Mouse (Mus musculus): ENCODE measurements around the gene Lgals9. TPM values are rescaled to one million over a fixed set of nuclear protein-coding genes. Genes with fewer than 3 reads are reported as not detected.
"Not testable (repeated sequence)": the region's sequence is repeated elsewhere in the genome, so short reads cannot be mapped to it uniquely, and the experiment has no call there.

Gene Lgals9
- polyA plus RNA-seq, 1 experiment = 10.7 TPM

GRCm38 (mm10) chr11:79003769-79004638 is 19.3 kb upstream of the Lgals9 start:
- 0 out of 2 replicates have a peak overlapping the region, but pooled peaks have one; percentile 29 for H3K9ac ChIP-seq (ENCODE audit: low read depth, poor library complexity, severe bottlenecking)
- H3K36me3 ChIP-seq (ENCODE audit: control insufficient read depth, insufficient read depth, low read length, poor library complexity, severe bottlenecking) = no peaks in the 10 kb centered on the region
- H3K27ac ChIP-seq (ENCODE audit: insufficient read depth, low read length) = peak overlapping the region; percentile 97
- H3K4me3 ChIP-seq (ENCODE audit: low read depth, low read length) = no peak overlapping the region
- TF ChIP-seq EP300 (IDR thresholded peaks at IDR 0.05; ENCODE audit: insufficient read depth, low read depth, low read length) = 0 out of 2 replicates have a peak, but pooled peaks have one; percentile 17
- TF ChIP-seq CTCF (IDR thresholded peaks at IDR 0.05; ENCODE audit: low read depth, low read length) = no peak
- no peak for TF ChIP-seq POLR2A (IDR thresholded peaks at IDR 0.05; ENCODE audit: insufficient read depth, low read length)
- H3K9me3 ChIP-seq (replicated peaks; ENCODE audit: control insufficient read depth, insufficient read depth, low read length, poor library complexity, severe bottlenecking) = no peaks in the 10 kb centered on the region
- H3K4me1 ChIP-seq (ENCODE audit: control insufficient read depth, insufficient read depth, low read length) = peaks cover 22% of the 10 kb centered on the region
- no peaks in the 10 kb centered on the region for H3K27me3 ChIP-seq (ENCODE audit: control insufficient read depth, insufficient read depth, low read length, poor library complexity, severe bottlenecking)

GRCm38 (mm10) chr11:79003053-79003768 is 18.5 kb upstream of the Lgals9 start:
- Histone ChIP-seq H3K27ac (ENCODE audit: insufficient read depth, low read length) (peak overlapping the region; percentile 97), H3K9ac (ENCODE audit: low read depth, poor library complexity, severe bottlenecking) (peak overlapping the region; percentile 29), H3K4me3 (ENCODE audit: low read depth, low read length) (no peak overlapping the region), H3K36me3 (ENCODE audit: control insufficient read depth, insufficient read depth, low read length, poor library complexity, severe bottlenecking) (no peaks in the 10 kb centered on the region), H3K4me1 (ENCODE audit: control insufficient read depth, insufficient read depth, low read length) (peaks cover 20% of the 10 kb centered on the region), H3K9me3 (replicated peaks; ENCODE audit: control insufficient read depth, insufficient read depth, low read length, poor library complexity, severe bottlenecking) (peaks cover 6% of the 10 kb centered on the region), H3K27me3 (ENCODE audit: control insufficient read depth, insufficient read depth, low read length, poor library complexity, severe bottlenecking) (no peaks in the 10 kb centered on the region)
- no peak for TF ChIP-seq POLR2A (IDR thresholded peaks at IDR 0.05; ENCODE audit: insufficient read depth, low read length)
- TF ChIP-seq EP300 (IDR thresholded peaks at IDR 0.05; ENCODE audit: insufficient read depth, low read depth, low read length) = 0 out of 2 replicates have a peak, but pooled peaks have one; percentile 50

GRCm38 (mm10) chr11:79002551-79002951 is 17.8 kb upstream of the Lgals9 start:
- TF ChIP-seq EP300 (IDR thresholded peaks at IDR 0.05; ENCODE audit: insufficient read depth, low read depth, low read length) (peak; percentile 90), POLR2A (IDR thresholded peaks at IDR 0.05; ENCODE audit: insufficient read depth, low read length) (no peak)
- Histone ChIP-seq H3K27ac (ENCODE audit: insufficient read depth, low read length) (peak overlapping the region; percentile 97), H3K27me3 (ENCODE audit: control insufficient read depth, insufficient read depth, low read length, poor library complexity, severe bottlenecking) (no peaks in the 10 kb centered on the region), H3K36me3 (ENCODE audit: control insufficient read depth, insufficient read depth, low read length, poor library complexity, severe bottlenecking) (no peaks in the 10 kb centered on the region), H3K4me1 (ENCODE audit: control insufficient read depth, insufficient read depth, low read length) (peaks cover 16% of the 10 kb centered on the region), H3K9ac (ENCODE audit: low read depth, poor library complexity, severe bottlenecking) (peak overlapping the region; percentile 29), H3K9me3 (replicated peaks; ENCODE audit: control insufficient read depth, insufficient read depth, low read length, poor library complexity, severe bottlenecking) (peaks cover 12% of the 10 kb centered on the region), H3K4me3 (ENCODE audit: low read depth, low read length) (no peak overlapping the region)

GRCm38 (mm10) chr11:79001871-79002270 is 17.1 kb upstream of the Lgals9 start:
- no peaks in the 10 kb centered on the region for H3K27me3 ChIP-seq (ENCODE audit: control insufficient read depth, insufficient read depth, low read length, poor library complexity, severe bottlenecking)
- H3K27ac ChIP-seq (ENCODE audit: insufficient read depth, low read length) = peak overlapping the region; percentile 97
- peaks cover 16% of the 10 kb centered on the region for H3K4me1 ChIP-seq (ENCODE audit: control insufficient read depth, insufficient read depth, low read length)
- no peaks in the 10 kb centered on the region for H3K36me3 ChIP-seq (ENCODE audit: control insufficient read depth, insufficient read depth, low read length, poor library complexity, severe bottlenecking)
- H3K9me3 ChIP-seq (replicated peaks; ENCODE audit: control insufficient read depth, insufficient read depth, low read length, poor library complexity, severe bottlenecking) = peaks cover 19% of the 10 kb centered on the region
- TF ChIP-seq CTCF (IDR thresholded peaks at IDR 0.05; ENCODE audit: low read depth, low read length) (no peak), POLR2A (IDR thresholded peaks at IDR 0.05; ENCODE audit: insufficient read depth, low read length) (no peak), EP300 (IDR thresholded peaks at IDR 0.05; ENCODE audit: insufficient read depth, low read depth, low read length) (no peak)
- no peak overlapping the region for H3K4me3 ChIP-seq (ENCODE audit: low read depth, low read length)
- peak overlapping the region; percentile 10; the same call in 1 of the 2 replicates for H3K9ac ChIP-seq (ENCODE audit: low read depth, poor library complexity, severe bottlenecking)

- Histone ChIP-seq H3K27me3 (ENCODE audit: control insufficient read depth, insufficient read depth, low read length, poor library complexity, severe bottlenecking) (no peaks in the 10 kb centered on the region), H3K4me1 (ENCODE audit: control insufficient read depth, insufficient read depth, low read length) (peaks cover 11% of the 10 kb centered on the region), H3K4me3 (ENCODE audit: low read depth, low read length) (no peak overlapping the region), H3K36me3 (ENCODE audit: control insufficient read depth, insufficient read depth, low read length, poor library complexity, severe bottlenecking) (no peaks in the 10 kb centered on the region; the same call in 1 of the 2 replicates), H3K9ac (ENCODE audit: low read depth, poor library complexity, severe bottlenecking) (no peak overlapping the region), H3K9me3 (replicated peaks; ENCODE audit: control insufficient read depth, insufficient read depth, low read length, poor library complexity, severe bottlenecking) (peaks cover 41% of the 10 kb centered on the region), H3K27ac (ENCODE audit: insufficient read depth, low read length) (peak overlapping the region; percentile 58; the same call in 1 of the 2 replicates)
- TF ChIP-seq EP300 (IDR thresholded peaks at IDR 0.05; ENCODE audit: insufficient read depth, low read depth, low read length) (no peak), POLR2A (IDR thresholded peaks at IDR 0.05; ENCODE audit: insufficient read depth, low read length) (no peak), CTCF (IDR thresholded peaks at IDR 0.05; ENCODE audit: low read depth, low read length) (no peak)
Observed at GRCm38 (mm10) chr11:78999118-78999517, 14.4 kb upstream of the Lgals9 start.

GRCm38 (mm10) chr11:78990875-78991543 is 6.3 kb upstream of the Lgals9 start:
- not testable (repeated sequence) for H3K27me3 ChIP-seq (ENCODE audit: control insufficient read depth, insufficient read depth, low read length, poor library complexity, severe bottlenecking); H3K27ac ChIP-seq (ENCODE audit: insufficient read depth, low read length); H3K36me3 ChIP-seq (ENCODE audit: control insufficient read depth, insufficient read depth, low read length, poor library complexity, severe bottlenecking); H3K4me1 ChIP-seq (ENCODE audit: control insufficient read depth, insufficient read depth, low read length); H3K9ac ChIP-seq (ENCODE audit: low read depth, poor library complexity, severe bottlenecking); H3K4me3 ChIP-seq (ENCODE audit: low read depth, low read length)
- H3K9me3 ChIP-seq (replicated peaks; ENCODE audit: control insufficient read depth, insufficient read depth, low read length, poor library complexity, severe bottlenecking) = peaks cover 48% of the 10 kb centered on the region

Measured in ES-Bruce4 (cell line).